Comparison of ENCODE assay signal across 8 mouse cellular contexts in the genomic region with DNA sequence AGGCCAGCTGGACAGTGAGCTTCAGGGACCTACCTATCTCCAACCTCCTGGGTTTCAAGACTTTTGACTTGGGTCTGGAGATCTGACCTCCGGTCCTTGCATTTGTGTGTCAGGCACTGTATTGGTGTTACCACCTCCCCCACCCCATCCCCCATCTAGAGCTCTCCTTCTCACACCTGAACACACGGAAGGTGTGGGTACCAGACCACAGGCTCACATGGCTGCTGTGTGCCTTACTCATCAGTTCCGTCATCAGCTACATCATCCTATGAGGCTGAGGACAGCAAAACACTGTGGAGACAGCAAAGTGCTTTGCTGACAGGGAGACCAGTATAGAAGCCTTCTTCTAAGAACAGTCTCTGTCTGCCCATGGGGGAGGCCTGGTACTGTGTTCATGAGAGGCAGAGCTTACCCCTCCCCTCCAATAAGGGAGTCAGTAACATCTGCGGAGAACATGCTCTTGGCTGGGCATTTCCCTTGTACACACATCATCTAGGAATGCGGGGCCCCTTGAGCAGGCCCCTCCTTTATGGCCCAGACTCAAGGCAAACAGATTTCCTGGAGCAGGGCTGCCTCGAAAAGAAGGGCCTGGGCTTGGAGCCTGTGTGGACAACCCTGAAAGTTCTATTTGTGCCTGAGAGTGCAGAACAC. TPM values are rescaled to one million over a fixed set of nuclear protein-coding genes. Genes with fewer than 3 reads are reported as not detected.
A peak's percentile ranks its signal among the peaks of the same experiment; 100 is the strongest.
DNase-seq lines count a peak whose midpoint lies in the region; ATAC-seq and TF ChIP-seq lines count a peak whose summit lies in the region.

No protein-coding gene starts in this region.

- H3K79me2 ChIP-seq in C2C12 (ENCODE audit: control insufficient read depth, insufficient read depth) = no peaks in the 10 kb centered on the region

- H3K9me3 ChIP-seq in heart, embryonic 12.5 days (replicated peaks) = no peaks in the 10 kb centered on the region; the same call in 1 of the 2 replicates

- H3K36me3 ChIP-seq in C2C12 (ENCODE audit: control insufficient read depth, insufficient read depth) = no peaks in the 10 kb centered on the region
- H3K36me3 ChIP-seq in heart, embryonic 12.5 days = no peaks in the 10 kb centered on the region

- no peak overlapping the region for H3K4me2 ChIP-seq in heart, embryonic 12.5 days

- H3K27me3 ChIP-seq in C2C12 (ENCODE audit: control insufficient read depth, insufficient read depth, insufficient read length) = no peaks in the 10 kb centered on the region
- no peaks in the 10 kb centered on the region for H3K27me3 ChIP-seq in heart, embryonic 12.5 days (replicated peaks)

- ATAC-seq in heart, embryonic 12.5 days (ENCODE audit: insufficient number of reproducible peaks, low FRiP score) = peak; percentile 90
- ATAC-seq in monocyte, adult 5-6 weeks (replicated peaks; ENCODE audit: insufficient number of reproducible peaks, low FRiP score, low TSS enrichment, poor library complexity, severe bottlenecking) = no peak

- peak; percentile 44 for DNase-seq in embryo, embryonic 10 days (ENCODE audit: low spot score)
- DNase-seq in kidney, postnatal 36 days = peak; percentile 19 to 50
- DNase-seq in ovary, postnatal 36 days (ENCODE audit: low spot score) = peak; percentile 45
- no peak for DNase-seq in left cerebral cortex, adult 9 months (ENCODE audit: low spot score in 2 of 2)
- DNase-seq in layer of hippocampus, postnatal 25 days (ENCODE audit: extremely low spot score in 1 of 2, low spot score in 1 of 2) = no peak

- H3K27ac ChIP-seq in heart, embryonic 12.5 days (ENCODE audit: poor library complexity, severe bottlenecking) = peak overlapping the region; percentile 72

- TF ChIP-seq CTCF in C2C12 (IDR thresholded peaks at IDR 0.05; ENCODE audit: control insufficient read depth, insufficient read depth, insufficient read length) = no peak

- H3K9ac ChIP-seq in heart, embryonic 12.5 days = no peak overlapping the region

- no peaks in the 10 kb centered on the region for H3K79me3 ChIP-seq in C2C12 (ENCODE audit: low read depth)

- no peak overlapping the region for H3ac ChIP-seq in C2C12 (ENCODE audit: control insufficient read depth, insufficient read length, low read depth)

- H3K4me3 ChIP-seq in C2C12 (ENCODE audit: insufficient read depth, poor library complexity, severe bottlenecking) = no peak overlapping the region
- no peak overlapping the region for H3K4me3 ChIP-seq in heart, embryonic 12.5 days

- 41% methylated on average over 6 of the region's 6 CpGs for WGBS in heart, embryonic 12.5 days

- H3K4me1 ChIP-seq in heart, embryonic 12.5 days (replicated peaks) = peaks cover 14% of the 10 kb centered on the region

TF ChIP-seq in C2C12, 6 proteins besides CTCF, POLR2A, EP300 and RAD21:
- TF ChIP-seq FOSL1 (IDR thresholded peaks at IDR 0.05; ENCODE audit: insufficient read depth, low read length, poor library complexity, severe bottlenecking) = peak; percentile 61
- TF ChIP-seq CEBPB (IDR thresholded peaks at IDR 0.05; ENCODE audit: low read depth) = no peak
- peak; percentile 94 for TF ChIP-seq MAX (IDR thresholded peaks at IDR 0.05)
- TF ChIP-seq USF1 (IDR thresholded peaks at IDR 0.05; ENCODE audit: low read depth) = no peak
- no peak for TF ChIP-seq MYOD1 (IDR thresholded peaks at IDR 0.05; ENCODE audit: control insufficient read depth, insufficient read length, low read depth)
- no peak for TF ChIP-seq MYOG (IDR thresholded peaks at IDR 0.05; ENCODE audit: control insufficient read depth, extremely low read depth, insufficient read length)

RNA-seq across cellular contexts. Expression of a gene that starts 19.6 kb away (rescaled TPM):
- 14.3 TPM for polyA plus RNA-seq in C2C12 (2012; fragmentation: generic; extraction: Trizol)
- 34.8 and 37.0 TPM in 2 replicates for polyA plus RNA-seq in heart, embryonic 12.5 days (2016; fragmentation: Nextera tagmentation; extraction: Ambion mirVana)
- 1.4 to 4.3 TPM (median 2.6 TPM) in 3 replicates for total RNA-seq in monocyte, adult 5-6 weeks (2017)
- total RNA-seq in layer of hippocampus, postnatal 25 days (2021) = 10 to 100 TPM; 38.2 to 41.4 TPM

Comparison
In these comparisons a context has a peak if more than half of its experiments do, and no peak if none do; other contexts are left out.
1. DNase-seq: peak in embryo, embryonic 10 days (single experiment), kidney, postnatal 36 days (2 of 2) and ovary, postnatal 36 days (single experiment); none in left cerebral cortex, adult 9 months (0 of 2) and layer of hippocampus, postnatal 25 days (0 of 2).